Mouse (Mus musculus) ES-Bruce4 (cell line): ENCODE results near the gene Gpc3. TPM values are rescaled to one million over a fixed set of nuclear protein-coding genes. Genes with fewer than 3 reads are reported as not detected.

Experiments
- H3K27ac ChIP-seq: 2 replicates; pipeline ENCODE4 v1.5.1; 2012; ENCODE audit warnings: low read length, inconsistent platforms; ENCODE audit not compliant: insufficient read depth
- H3K27me3 ChIP-seq: 2 replicates; pipeline ENCODE4 v1.6.1; 2012; ENCODE audit warnings: mild to moderate bottlenecking, low read length, inconsistent platforms; ENCODE audit not compliant: control insufficient read depth, poor library complexity, insufficient read depth, severe bottlenecking
- H3K36me3 ChIP-seq: 2 replicates; pipeline ENCODE4 v1.6.1; 2012; ENCODE audit warnings: inconsistent platforms, mild to moderate bottlenecking, low read length, moderate library complexity; ENCODE audit not compliant: control insufficient read depth, poor library complexity, insufficient read depth, severe bottlenecking
- H3K4me1 ChIP-seq: one replicate; pipeline ENCODE4 v1.8.1; 2011; ENCODE audit warnings: low read length; ENCODE audit not compliant: control insufficient read depth, insufficient read depth
- H3K4me3 ChIP-seq: 2 replicates; pipeline ENCODE4 v1.5.1; 2011; ENCODE audit warnings: low read depth, mild to moderate bottlenecking, low read length
- H3K9ac ChIP-seq: 2 replicates; pipeline ENCODE4 v1.6.1; 2012; ENCODE audit warnings: low read depth, mild to moderate bottlenecking, inconsistent platforms; ENCODE audit not compliant: poor library complexity, severe bottlenecking
- H3K9me3 ChIP-seq: replicated peaks from 2 replicates; pipeline ENCODE4 v1.6.1; 2012; ENCODE audit warnings: mild to moderate bottlenecking, low read length, inconsistent platforms; ENCODE audit not compliant: control insufficient read depth, poor library complexity, insufficient read depth, severe bottlenecking
- CTCF ChIP-seq: IDR thresholded peaks from one replicate; pipeline ENCODE4 v1.8.1; 2011; ENCODE audit warnings: low read depth, low read length
- EP300 ChIP-seq: IDR thresholded peaks from 2 replicates; pipeline ENCODE4 v1.6.1; 2011; ENCODE audit warnings: low read depth, low read length; ENCODE audit not compliant: insufficient read depth
- POLR2A ChIP-seq: IDR thresholded peaks from one replicate; pipeline ENCODE4 v1.8.1; 2011; ENCODE audit warnings: low read length; ENCODE audit not compliant: insufficient read depth
- polyA plus RNA-seq: library from polyadenylated mRNA; stranded (reverse); fragments of >200 nt; gene quantifications from 2 replicates; pipeline ENCODE4 v1.2.4, GENCODE M21; 2011; ENCODE audit warnings: low read depth; ENCODE audit not compliant: missing spikeins, insufficient read depth, insufficient read length

Gene Gpc3
- polyA plus RNA-seq, 1 experiment: 83.5 TPM

GRCm38 (mm10) chrX:52544623-52545022 is 69.1 kb downstream of the Gpc3 start:
- H3K9ac ChIP-seq: no peak overlapping the region
- no peaks in the 10 kb centered on the region for H3K4me1 ChIP-seq
- H3K27ac ChIP-seq: no peak overlapping the region
- H3K27me3 ChIP-seq: no peaks in the 10 kb centered on the region
- H3K9me3 ChIP-seq: no peaks in the 10 kb centered on the region
- no peaks in the 10 kb centered on the region for H3K36me3 ChIP-seq
- H3K4me3 ChIP-seq: no peak overlapping the region
- TF ChIP-seq CTCF: no peak
- TF ChIP-seq POLR2A: no peak
- TF ChIP-seq EP300: no peak

- H3K36me3 ChIP-seq: no peaks in the 10 kb centered on the region
- H3K27me3 ChIP-seq: no peaks in the 10 kb centered on the region
- no peak overlapping the region for H3K9ac ChIP-seq
- H3K27ac ChIP-seq: no peak overlapping the region
- no peaks in the 10 kb centered on the region for H3K4me1 ChIP-seq
- H3K9me3 ChIP-seq: no peaks in the 10 kb centered on the region
- TF ChIP-seq EP300 (no peak), POLR2A (no peak), CTCF (no peak)
- H3K4me3 ChIP-seq: no peak overlapping the region
Measured at GRCm38 (mm10) chrX:52537282-52537681, 76.5 kb downstream of the Gpc3 start.

DNA sequence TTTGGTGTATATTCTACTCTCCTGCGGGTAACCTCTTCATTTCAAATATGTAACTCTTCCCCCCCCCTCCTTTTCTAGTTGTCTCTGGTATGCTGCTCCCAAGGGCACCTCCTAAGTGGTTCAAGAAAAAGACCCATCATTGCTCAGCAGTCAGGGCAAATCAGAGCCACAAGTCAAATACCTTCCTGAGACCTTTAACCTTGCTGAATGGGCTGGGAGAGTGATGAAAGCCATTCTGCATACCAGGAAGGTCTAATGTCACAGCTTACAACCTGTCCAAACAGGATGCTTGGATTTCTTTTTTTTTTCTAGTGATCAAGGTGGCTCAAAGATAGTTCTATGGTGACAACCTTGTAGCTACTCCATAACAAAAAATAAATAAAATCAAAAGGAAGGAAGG is 80.0 kb downstream of the Gpc3 start:
- no peak for TF ChIP-seq POLR2A
- TF ChIP-seq EP300: no peak
- no peak for TF ChIP-seq CTCF

GRCm38 (mm10) chrX:52533098-52533497 is 80.7 kb downstream of the Gpc3 start:
- Histone ChIP-seq H3K27ac (no peak overlapping the region), H3K36me3 (no peaks in the 10 kb centered on the region), H3K4me1 (no peaks in the 10 kb centered on the region), H3K4me3 (no peak overlapping the region), H3K9ac (no peak overlapping the region), H3K27me3 (no peaks in the 10 kb centered on the region), H3K9me3 (no peaks in the 10 kb centered on the region)
- no peak for TF ChIP-seq POLR2A
- TF ChIP-seq CTCF: no peak
- no peak for TF ChIP-seq EP300

More for the DNA sequence above, 80.0 kb downstream of the Gpc3 start:
- no peaks in the 10 kb centered on the region for H3K4me1 ChIP-seq
- H3K9me3 ChIP-seq: no peaks in the 10 kb centered on the region
- no peaks in the 10 kb centered on the region for H3K36me3 ChIP-seq
- H3K4me3 ChIP-seq: no peak overlapping the region
- H3K9ac ChIP-seq: no peak overlapping the region
- H3K27me3 ChIP-seq: no peaks in the 10 kb centered on the region
- H3K27ac ChIP-seq: no peak overlapping the region

GRCm38 (mm10) chrX:52532124-52532523 is 81.6 kb downstream of the Gpc3 start:
- Histone ChIP-seq H3K36me3 (no peaks in the 10 kb centered on the region), H3K4me3 (no peak overlapping the region), H3K4me1 (no peaks in the 10 kb centered on the region), H3K27me3 (no peaks in the 10 kb centered on the region), H3K27ac (no peak overlapping the region), H3K9me3 (no peaks in the 10 kb centered on the region), H3K9ac (no peak overlapping the region)
- no peak for TF ChIP-seq EP300
- TF ChIP-seq CTCF: no peak
- no peak for TF ChIP-seq POLR2A

DNA sequence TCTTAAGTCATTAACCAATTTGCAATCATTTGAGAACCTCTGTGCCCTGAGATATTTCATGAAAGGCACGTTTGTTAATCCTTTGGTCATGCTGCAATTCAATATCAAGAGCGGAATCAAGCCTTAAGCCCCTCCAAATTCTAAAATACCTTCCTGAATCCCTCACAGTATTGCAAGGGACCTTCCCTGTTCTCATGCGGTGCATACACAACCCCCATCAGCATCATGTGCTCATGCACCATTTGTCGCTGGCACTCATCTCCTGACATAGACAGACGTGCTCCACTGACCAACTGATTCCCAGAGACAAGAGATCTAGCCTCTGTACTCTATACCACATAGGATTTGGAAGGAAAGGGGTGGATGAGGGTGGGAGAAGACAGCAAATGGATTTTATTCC is 87.7 kb downstream of the Gpc3 start:
- TF ChIP-seq CTCF (no peak), POLR2A (no peak)
- Histone ChIP-seq H3K27me3 (no peaks in the 10 kb centered on the region), H3K9ac (no peak overlapping the region), H3K9me3 (no peaks in the 10 kb centered on the region), H3K27ac (no peak overlapping the region), H3K36me3 (no peaks in the 10 kb centered on the region), H3K4me1 (no peaks in the 10 kb centered on the region), H3K4me3 (no peak overlapping the region)
